Mouse (Mus musculus): ENCODE measurements around the gene Hspa12a.
A peak's percentile ranks its signal among the peaks of the same experiment; 100 is the strongest.

Hspa12a gene

DNA sequence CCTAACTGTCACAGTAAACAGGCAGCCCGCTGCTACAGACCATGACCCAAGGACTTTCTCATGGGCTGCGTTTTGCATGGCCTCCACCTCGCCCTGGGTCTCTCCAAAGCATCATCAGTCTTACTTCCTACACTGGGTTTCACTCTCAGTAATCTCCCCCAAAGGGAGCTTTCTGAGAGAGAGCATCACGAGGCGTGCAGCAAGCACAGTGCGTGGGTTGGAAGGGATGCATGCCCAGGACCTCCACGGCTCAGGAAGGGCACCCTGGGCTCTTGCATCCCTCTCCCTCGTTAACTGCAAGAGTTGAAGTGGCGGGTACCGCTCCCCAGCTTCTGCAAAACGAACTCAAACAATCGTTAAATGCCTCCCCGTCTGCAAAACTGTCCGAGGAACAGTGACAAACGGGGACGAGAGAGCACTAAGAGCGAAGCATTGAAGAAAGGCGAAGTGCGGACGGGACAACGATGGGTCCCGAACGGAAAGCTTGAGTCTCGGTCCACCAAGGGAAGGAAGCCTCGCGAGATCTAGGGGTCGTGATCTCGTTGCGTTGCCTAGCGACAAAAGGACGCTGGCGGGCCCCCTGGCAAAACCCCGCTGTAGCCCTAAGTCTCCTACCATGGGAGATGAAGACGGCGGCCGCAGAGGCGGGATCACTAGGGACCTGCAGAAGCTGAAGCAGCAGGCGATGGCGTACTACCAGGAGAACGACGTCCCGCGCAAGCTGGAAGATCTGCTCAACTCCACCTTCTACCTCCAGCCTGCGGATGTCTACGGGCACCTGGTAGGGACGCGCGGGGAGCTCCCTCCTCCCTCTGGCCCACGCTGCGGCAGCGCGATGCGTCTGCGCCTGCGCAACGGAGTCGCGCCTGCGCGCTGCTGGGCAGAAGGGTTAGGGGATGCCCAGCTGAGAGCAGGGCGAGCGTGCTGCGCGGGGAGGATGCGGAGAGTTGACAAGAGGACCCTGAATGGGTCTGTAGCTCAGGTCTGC lies at the start of gene Hspa12a, which contains the start of gene Eno4:
TSS of gene Hspa12a (minus strand) at position 814 of the 988 bp plus-strand sequence.
TSS of gene Eno4 (plus strand) at position 585 of the 988 bp plus-strand sequence.
- peak; percentile 97 for DNase-seq (ENCODE audit: low spot score)

DNA sequence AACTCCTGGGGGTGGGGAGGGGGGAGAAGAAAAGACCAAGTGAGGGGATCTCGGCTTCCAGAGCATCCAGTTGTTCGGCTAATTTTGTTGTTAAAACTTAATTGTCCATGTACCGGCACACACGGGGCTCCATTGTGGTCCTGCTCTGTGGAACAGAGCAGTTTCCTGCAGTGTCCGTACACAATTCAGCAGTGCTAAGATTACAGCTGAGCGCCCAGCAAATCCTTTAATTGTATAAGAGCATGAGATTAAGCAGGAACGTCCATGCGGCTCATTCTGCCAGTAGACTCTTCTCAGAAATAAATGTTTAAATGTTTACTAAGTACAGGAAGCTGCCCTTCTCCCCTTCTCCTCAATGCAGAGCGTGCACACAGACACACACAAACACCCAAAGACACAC lies 38.1 kb upstream of the Hspa12a start:
- DNase-seq (ENCODE audit: low spot score): no peak

DNA sequence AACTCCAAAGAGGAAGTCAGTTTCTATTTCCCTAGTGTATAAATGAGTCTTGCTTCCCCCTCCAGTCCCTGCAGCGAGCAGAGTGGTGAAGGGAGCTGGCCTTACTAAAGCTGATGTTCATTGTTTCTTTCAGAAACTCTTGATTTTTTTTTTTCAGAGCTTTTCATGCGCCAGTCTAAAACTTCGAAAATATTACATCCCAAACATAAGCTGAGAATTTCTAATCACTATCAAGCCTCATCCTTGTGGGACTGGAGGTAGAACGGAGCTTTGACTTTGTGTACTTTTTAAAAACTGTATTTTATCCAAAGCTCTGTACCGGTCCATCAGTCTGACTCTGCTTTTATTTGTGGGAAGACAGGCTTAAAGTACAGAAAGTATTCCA lies 36.6 kb upstream of the Hspa12a start:
- DNase-seq (ENCODE audit: low spot score): no peak

DNA sequence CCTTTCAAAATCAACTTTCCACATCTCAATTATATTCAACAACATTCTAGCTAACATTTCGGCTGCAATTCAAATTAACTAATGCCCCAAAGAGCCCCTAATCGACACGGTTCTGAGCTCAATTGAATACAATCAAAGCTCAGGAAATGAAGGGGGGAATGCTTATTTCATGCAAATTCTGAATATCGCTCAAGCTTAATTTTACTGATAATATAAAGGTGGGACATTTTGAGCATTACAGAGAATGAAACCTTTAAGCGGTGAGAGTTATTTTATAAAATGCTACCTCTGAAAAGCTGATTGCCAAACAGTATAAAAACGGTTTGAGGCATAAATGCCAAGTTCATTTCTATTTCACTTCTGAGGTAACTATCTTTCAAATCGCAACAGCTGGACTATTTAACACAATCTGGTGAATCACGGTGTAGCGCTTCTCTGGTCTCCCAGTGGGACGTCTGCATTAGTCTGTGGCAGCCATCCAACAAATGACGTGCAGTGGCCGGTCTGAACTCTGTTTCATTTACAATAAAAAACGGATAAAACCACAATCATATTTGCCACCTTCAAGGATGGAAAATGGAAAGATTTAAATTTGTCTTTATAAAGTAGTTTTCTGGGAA lies 36.1 kb upstream of the Hspa12a start:
- DNase-seq (ENCODE audit: low spot score): no peak

DNA sequence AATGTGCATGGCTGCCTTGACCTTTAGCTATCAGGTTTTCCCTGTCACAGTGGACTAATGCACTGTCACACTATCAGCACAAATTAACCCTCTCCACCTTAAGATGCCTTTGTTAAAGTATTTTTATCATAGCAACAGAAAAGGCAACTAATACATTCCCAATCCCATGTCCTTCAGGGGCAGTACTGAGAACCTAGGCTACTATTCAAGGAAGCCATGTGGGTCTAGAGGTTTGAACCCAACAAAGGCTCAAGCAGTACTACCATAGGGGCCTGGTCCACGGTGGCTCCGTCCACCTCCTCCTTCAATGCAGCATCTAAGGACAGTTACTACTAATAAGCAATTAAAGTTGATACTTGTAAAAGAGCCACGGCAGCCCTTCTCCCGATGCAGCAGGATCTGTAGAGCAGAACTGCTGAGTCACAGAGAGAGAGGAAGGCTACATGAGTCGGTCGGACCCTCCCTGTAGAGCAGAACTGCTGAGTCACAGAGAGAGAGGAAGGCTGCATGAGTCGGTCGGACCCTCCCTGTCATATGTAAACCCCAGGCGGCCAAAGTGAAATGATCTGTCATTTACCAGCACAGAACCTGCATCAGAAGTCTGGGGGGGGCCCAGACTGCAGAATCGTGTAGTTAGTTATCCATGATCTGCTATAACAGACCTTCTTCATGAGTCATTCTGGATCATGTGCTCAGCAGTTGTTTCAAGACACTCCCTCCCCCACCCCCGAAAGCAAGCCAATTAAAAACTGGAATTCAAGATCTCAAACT lies 35.1 kb upstream of the Hspa12a start:
- no peak for DNase-seq (ENCODE audit: low spot score)

DNA sequence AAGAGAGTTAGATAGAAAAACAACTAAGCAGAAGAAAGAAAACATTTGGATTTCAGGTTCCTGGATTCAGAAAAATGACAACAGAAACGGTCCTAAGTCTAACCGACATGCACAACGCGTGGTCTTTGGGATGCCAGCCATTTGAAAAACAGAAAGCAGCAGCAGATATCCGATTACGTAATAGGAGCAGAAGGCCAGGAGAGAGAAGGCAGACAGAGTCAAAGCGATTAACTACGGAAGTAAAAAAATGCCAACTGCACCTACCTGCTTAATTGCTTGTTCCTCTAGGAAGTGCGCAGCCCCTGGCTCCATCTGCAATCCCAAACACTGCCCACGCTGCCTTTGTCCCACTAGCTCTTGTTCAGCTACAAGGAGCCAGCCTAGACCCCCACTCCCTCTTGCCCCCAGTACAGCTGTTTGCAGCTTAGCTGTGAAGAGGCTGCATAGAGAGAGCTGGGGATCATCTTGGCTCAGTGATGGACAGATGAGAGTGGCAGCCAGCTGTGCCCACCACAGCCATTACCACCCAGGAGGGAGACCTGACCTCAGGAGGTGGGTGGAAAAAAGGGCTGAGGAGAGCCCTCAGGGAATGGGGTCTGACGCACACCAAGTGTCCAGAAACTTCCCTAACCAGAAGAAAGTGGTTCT lies 31.9 kb upstream of the Hspa12a start:
- no peak for DNase-seq (ENCODE audit: low spot score)

DNA sequence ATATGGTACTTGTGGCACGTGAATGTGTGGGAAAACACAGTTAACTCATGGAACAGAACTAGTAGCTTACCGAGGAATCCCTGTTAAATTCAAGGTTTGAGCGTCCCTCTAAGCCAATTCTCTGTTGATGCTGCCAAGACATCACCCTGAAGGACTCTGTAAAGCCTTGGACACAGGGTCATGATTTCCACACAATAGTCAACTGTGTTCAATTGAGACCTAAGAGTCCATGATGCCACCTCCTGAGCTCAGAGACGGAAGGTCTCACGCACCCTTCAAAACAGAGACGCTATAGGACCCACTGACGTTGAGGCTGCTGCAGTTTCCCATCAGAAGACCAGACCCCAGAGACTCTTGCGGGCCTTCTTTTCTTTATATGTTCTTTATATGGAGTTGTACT lies 30.7 kb upstream of the Hspa12a start:
- DNase-seq (ENCODE audit: low spot score): no peak

DNA sequence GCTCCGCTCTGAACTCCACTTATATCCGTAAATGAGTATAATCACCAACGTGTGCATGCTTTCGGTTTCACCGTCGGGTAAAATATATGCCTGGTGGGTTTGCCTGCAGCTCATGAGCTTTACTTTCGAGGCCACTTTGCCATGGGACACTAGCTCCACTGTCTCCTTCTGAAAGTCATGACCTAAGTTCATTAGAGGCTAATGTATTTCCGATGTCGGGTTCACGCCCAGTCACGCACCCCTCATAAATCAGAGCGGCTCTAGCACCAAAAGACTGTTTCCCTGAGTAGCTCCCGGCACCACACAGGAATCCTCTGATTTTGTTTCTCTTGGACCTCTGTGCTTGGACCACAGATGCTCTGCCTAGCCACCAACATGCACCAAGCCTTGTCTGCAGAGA lies 27.4 kb upstream of the Hspa12a start:
- no peak for DNase-seq (ENCODE audit: low spot score)

DNA sequence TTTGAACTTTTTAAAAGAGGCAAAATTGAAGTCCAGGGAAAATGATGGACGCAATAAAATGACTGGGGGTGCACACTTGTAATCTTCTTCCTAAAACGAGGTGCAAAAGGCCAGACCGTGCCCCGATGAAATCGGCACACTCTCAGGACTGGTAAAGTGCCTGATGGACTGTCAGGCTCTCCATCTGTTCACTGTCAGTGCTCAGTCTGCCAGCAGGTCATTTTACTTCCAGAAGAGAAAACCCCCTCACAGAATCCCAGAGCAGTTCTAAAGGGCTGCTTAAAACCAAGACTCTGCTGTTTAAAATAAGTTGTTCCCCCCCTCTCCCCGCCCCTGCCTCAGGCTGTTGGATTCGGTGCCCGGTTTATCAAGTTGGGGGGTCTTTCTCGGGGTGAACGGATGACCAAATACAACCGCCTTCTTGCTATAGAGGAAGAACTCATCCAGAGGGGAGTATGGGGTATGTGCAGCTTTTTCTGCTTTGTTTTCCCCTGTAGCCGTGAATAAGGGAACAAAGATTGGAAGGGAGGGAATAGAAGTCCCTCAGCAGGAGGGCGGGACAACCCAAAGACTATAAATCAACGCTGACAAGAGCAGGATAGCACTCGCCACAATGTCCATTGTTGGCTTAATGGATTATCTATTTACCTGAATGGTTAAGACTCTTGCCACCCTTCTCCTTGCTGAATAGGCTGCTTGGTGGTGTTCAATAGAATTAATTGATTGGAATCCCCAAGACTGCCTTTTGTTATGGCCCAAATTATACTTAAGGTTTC lies 25.5 kb upstream of the Hspa12a start:
- no peak for DNase-seq (ENCODE audit: low spot score)

DNA sequence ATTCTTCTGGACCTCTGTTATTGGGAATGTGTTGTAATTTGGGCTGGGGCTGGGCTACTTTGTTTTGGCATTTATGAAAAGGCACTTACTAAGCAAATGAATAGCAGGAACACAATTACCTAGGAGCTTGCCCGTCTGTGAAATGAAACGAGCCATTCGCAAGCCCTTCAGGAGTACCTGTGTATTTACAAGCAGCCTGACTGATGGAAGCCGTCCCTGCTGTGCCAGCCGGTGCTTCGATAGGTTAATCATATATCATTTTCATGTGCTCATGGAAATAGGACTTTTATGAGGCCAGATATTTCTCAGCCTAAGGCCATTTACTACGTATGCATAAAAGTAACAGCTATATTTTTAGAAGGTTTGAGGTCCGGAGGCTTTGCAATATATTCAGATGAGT lies 19.6 kb upstream of the Hspa12a start:
- DNase-seq (ENCODE audit: low spot score): no peak

DNA sequence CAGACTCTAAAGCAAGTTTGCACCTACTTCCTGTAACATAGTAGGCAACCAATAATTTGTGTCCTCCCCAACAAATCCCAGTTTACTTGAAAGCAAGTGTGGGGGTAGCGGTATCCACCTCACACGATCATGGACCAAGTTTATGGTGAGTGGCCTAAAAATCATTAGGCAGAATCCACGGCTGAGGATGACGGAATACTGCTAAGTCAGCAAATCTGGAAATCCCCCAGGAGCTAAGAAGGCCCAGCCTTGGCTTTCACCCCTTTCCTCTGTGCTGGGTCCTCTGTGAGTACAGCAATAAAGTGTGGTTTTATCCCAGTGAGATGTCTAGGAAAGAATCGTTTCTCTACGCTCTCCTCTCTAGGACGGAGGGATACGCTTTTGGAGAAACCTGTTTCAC lies 11.3 kb upstream of the Hspa12a start:
- DNase-seq (ENCODE audit: low spot score): no peak

DNA sequence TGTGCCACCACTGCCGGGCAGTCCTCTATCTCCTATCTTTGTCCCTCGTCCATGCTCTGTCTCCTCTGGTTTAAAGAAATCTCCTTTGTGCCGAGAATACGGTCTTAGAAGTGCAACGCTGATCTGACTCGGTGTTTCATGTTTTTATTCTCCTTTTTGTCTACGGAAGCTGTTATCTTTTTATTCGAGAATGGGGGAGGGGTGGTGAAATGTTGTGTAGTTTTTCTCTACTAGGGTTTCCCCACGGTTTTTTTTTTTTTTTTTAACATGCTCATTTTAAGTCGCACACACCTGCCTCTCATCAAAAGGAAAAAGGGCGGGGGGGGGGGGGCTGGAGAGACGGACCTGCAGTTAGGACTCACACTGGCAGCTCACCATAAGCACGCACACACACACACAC lies 8.8 kb upstream of the Hspa12a start:
- DNase-seq (ENCODE audit: low spot score): no peak

DNA sequence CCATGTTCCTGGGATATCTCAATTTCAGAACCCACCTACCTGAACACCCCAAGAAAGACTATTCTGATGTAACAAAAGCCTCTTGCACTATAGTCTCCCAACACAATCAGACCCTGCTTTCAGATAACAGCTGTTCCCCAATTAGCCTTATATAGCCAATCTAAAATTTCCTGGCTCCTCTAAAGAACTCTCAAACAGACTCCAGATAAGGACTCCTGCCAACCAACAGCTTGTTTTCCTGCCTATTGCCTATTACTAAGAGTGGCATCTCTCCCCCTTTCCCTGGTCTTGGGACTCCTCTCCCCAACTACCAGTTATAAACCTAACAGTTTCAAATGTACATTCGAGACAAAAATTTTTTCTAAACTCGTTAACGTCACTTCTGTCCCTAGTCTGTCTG lies 8.1 kb upstream of the Hspa12a start:
- no peak for DNase-seq (ENCODE audit: low spot score)

DNA sequence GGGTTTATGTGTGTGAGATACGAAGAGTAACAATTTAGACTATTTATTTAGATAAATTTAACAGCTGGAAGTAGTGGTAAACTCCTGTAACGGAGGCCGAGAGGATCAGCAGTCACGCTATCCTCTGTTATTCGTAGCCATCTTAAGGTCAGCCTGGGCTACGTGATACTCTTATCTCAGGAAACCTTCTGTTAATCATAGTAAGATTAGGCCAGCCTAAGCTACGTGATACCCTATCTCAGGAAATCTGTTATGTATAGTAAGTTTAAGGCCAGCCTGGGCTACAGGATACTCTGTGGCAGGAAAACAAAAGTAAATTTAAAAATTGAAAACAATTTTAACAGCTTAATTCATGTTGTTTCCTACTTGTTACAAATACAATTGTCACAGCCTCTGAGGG lies 2.5 kb upstream of the Hspa12a start:
- no peak for DNase-seq (ENCODE audit: low spot score)

DNA sequence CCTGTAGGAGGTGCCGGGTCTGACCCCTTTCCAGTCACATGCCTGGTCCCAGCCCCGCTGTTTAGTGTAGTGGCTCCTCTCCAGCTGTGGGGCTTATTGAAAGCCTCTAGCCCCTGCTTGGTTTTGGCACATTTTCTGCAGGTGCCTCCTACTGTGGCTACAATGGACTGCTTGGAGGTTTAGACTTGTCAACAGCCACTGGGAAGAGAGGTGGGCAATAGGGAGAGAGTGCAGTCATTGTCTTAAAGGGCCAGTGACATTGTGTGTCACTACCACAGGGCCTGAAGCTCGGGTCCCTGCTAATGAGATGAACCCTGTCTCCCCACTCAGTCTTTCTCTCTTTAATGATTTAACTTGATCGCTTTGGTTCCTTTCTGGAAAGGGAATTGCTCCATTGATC lies 10.4 kb downstream of the Hspa12a start:
- no peak for DNase-seq (ENCODE audit: low spot score)

DNA sequence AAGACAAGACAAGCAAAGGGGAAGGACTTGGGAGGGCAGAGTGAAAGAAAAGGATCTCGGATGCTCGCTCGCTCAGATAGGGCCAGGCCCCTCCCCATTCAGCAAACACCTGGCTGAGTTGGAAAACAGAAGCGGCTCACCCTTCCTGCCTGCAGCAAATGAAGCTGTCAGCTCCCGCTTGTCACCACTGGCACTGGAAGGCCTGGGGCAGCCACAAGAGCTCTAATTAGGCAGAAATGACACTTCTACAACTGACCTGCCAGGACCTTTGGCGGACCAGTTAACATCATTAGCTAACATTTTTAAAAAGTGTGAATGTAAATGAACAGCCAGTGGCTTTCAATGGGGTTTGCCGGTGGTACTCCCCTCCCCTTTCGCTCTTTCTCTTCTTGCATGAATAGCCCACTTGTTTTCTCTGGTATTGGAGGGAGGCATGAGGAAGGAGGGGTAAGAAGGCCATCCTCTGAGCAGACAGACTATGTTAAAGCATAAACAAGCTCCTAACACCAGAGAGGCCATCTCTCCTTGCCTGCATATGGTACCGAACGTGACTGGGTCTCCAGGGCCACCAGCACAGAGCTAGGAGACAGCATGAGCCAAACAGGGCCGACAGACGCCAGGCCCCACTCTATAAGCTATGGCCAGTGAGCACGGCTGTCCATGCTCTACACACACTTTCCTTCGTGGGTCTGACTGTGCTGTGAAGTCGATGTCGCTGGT lies 12.2 kb downstream of the Hspa12a start:
- DNase-seq (ENCODE audit: low spot score): no peak

DNA sequence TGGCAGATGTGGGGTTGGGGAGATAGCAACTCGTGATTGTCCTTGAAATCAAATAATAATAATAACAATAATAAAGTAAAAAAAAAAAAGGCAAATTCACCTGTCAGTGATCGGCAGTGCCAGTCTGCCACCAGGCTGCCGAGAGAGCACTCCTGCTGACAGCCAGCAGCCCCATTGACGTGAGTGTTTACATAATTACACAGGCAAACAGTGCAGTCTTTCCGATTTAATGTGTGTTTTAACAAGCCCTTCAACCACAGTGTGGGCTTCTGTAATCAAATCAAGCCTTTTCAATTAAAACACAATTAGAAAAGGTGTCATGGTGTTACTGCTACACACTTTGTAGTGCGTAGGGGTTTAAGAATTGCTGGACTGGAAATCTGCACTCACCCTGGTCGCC lies 24.3 kb downstream of the Hspa12a start:
- no peak for DNase-seq (ENCODE audit: low spot score)

DNA sequence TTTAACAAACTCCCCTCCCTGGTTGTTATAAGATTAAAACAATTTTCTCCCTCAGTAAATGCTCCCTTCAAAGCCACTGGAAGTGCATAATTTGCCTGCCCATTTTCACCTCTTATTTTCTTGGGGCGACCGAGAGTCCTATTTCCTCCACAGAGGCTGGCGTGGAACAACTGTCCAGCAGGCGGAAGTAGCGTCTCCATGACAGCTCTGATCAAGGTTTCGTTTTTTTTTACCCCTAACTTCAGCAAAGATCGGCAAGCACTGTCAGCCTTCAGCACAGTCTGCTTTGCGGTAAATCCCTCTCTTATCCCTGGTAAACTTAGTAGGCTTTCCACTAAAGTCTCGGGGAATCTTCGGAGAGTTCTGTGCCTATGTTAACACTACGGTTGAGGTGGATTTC lies 24.9 kb downstream of the Hspa12a start:
- DNase-seq (ENCODE audit: low spot score): no peak

DNA sequence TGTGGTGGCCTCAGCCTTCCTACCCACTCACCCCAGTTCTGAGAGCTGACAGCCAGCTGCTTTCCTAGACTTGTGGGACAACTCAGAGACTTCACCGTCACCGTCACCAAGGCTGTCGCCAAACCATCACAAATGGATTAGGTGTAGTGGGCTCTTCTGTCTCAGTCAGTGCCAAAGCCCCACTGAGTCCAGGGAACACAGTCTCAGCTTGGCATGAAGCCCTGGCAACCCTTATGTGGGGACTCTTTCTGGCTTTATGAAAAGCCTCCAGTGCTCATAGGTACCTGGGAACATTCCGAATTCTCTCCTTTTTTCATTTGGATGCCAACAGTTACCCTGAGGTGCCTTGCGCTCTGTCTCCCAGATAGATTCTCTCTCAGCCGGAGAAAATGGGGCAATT lies 30.2 kb downstream of the Hspa12a start:
- no peak for DNase-seq (ENCODE audit: low spot score)

DNA sequence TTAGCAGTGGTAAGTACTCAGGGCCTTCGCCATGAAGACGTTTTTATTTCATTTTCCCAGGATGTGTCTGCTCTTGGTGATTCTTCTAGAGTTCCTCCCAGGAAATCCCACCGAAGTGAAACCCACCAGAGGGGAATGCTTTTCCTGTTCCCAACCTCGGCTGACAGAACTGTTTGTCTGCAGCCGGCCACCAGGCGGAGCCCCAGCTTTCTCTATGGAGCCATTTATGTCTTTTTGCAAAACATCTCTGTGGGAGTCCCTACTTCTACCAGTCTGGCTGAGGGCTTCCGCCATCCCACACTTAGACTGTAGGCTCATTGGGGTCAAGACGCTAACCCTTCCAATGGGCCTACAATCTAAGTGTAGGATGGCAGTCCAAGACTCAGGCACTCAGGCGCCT lies 32.1 kb downstream of the Hspa12a start:
- DNase-seq (ENCODE audit: low spot score): peak; percentile 86

DNA sequence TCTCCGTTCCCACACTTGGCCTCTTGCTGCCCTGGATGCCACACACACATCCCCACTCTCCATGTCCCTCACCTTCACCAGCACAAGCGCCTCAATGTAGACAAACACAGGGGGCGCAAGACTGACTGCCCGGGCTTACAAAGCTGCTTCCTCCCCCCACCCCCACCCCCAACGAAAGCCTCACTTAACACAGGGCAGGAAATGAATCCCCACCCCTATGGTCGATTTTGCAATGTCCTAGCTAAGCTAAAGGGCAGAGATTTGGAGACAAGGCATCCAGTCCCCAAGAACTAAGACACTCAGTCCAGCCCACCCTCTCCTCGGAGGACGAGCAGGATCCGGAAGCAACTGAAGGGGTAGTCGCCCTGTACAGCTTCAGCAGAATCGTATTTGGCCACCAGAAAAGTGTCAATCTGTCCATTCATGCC lies 32.5 kb downstream of the Hspa12a start:
- no peak for DNase-seq (ENCODE audit: low spot score)
